Mouse (Mus musculus) brain, embryonic 14.5 days (tissue): ENCODE data around the gene Trak1.

Experiments
- CTCF ChIP-seq: fragments of 200-500 bp; IDR thresholded peaks from 2 replicates; pipeline ENCODE4 v1.5.1; 2012; ENCODE audit warnings: inconsistent platforms, mild to moderate bottlenecking, moderate library complexity, borderline replicate concordance; ENCODE audit not compliant: insufficient read depth, insufficient read length; ENCODE audit errors: extremely low read depth
- POLR2A ChIP-seq: fragments of 200-500 bp; IDR thresholded peaks from 2 replicates; pipeline ENCODE4 v1.6.1; 2012; ENCODE audit warnings: mild to moderate bottlenecking, inconsistent platforms, borderline replicate concordance; ENCODE audit not compliant: poor library complexity, insufficient read depth, insufficient read length, severe bottlenecking; ENCODE audit errors: extremely low read depth

GRCm38 (mm10) chr9:121366135-121366863 is 69.0 kb downstream of the Trak1 start:
- no peak for TF ChIP-seq POLR2A
- TF ChIP-seq CTCF = no peak
